Mouse (Mus musculus) thymus, postnatal 4 days (tissue): Measurements from ENCODE around the gene Myo1b.

Experiments
- DNase-seq: peaks from one replicate; pipeline ENCODE4 v3.0.0; 2021

The Myo1b gene

DNA sequence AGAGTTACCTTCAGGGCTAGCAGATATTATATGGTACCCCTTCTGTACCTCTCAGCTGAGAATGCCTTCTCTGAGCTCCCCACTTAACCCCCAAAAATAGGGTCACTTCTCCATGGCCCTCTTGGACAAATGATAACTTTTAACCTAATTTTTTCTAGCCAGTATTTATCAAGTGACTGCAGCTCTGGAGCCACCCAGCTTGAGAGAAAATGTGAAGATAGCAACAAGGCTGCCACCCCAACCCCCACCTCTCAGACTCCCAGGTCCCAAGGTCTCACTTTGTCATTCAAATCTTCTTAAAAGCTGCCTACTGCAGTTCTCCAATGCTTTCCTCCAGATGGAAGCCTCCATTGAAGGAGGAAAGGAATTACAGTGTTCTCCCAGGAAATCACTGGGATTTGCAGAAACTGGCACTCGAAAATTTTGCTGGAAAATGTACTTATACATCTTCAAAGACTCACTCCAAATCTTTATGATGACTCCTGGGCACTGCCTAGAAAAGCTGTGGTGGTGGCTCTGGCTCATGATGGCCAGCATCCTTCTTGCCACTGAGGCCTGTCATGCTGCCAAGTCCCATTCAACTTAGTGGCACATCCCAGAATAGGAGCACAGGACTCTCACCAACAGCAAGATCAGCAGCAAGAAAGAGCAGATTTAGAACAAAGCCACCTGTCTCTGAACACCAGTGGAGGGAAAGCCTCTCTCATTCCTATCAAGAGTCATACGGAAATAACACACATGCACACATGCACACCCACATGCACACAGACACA is 70.4 kb downstream of the Myo1b start:
- no peak for DNase-seq

- no peak for DNase-seq
Observed at GRCm38 (mm10) chr1:51837845-51838623, 77.8 kb downstream of the Myo1b start.

DNA sequence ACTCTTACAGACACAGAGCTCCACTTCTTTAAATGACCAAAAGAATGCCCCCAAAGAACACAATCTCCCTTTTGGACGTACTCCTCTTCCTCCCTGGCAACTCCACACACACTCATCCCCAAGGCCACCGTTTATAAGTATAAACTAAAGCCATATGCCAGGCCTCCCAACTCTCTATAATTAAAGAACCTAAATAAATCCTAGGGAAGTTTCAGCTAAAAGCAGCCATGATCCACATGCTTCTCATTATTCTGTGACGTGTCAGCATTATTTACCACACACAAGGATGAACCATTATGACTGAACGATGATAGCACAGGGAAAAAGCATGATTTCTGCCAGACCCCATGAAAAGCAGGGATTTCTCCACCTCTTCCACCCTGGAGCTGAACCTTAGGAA is 78.6 kb downstream of the Myo1b start:
- DNase-seq: no peak

- DNase-seq: no peak
Observed at GRCm38 (mm10) chr1:51835795-51836194, 80.1 kb downstream of the Myo1b start.

GRCm38 (mm10) chr1:51834072-51834471 is 81.8 kb downstream of the Myo1b start:
- DNase-seq: no peak

DNA sequence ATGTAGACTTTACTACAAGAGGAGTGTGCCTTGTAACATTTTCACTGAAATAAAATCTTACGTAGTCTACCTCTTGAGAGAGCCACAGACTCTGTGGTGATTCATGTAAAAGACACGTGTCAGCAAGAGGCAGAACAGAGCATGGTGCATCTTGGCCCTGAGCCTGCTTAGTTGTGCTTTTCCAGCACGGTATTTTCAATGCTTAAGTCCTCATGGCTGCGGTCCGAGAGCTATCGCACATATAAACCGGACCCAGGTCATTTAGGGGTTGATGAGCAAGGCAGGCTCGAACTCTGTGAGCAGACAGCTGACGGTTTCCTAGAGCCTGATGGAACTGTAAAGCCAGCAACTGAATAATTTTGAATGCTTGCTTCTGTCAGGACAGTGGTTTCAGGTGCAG is 86.5 kb downstream of the Myo1b start:
- DNase-seq: no peak

DNA sequence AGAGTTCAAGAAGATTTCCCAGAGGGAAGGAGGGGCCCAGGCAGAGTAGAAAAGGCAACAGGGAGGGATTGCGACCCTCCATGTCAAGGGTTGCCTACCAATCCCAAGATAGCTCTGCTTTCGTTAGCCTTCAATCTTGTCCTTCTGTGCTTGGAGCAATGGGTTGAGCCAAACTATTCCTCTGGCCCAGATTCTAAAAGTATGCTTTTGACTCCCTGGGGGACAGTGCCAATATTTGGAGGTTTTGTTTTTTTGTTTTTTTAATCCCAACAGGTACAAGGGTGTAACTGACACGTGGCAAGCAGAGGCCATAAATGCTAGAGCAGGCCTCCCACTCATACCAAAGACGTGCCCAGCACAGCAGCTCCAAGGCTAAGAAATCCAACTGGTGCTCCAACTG is 93.3 kb downstream of the Myo1b start:
- DNase-seq: no peak

GRCm38 (mm10) chr1:51821701-51822495 is 94.0 kb downstream of the Myo1b start:
- no peak for DNase-seq

DNA sequence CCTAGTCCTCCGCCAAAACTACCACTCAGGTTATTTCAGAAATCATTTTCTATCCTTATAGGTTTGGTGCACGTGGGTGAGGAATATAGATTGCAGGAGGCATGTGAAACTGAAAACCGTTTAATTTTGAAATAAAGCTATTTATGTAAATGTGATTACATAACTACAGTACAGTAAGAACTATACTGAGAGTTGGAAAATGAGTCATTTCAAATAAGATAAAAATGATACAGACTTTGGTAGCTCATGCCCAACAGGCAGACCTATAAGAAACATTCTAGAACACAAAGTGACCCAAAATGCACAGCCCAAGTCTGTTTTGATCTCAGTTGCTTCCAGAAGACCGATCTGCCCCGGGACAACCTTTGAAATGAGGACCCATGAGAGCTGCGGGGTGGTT is 95.4 kb downstream of the Myo1b start:
- DNase-seq: no peak

DNA sequence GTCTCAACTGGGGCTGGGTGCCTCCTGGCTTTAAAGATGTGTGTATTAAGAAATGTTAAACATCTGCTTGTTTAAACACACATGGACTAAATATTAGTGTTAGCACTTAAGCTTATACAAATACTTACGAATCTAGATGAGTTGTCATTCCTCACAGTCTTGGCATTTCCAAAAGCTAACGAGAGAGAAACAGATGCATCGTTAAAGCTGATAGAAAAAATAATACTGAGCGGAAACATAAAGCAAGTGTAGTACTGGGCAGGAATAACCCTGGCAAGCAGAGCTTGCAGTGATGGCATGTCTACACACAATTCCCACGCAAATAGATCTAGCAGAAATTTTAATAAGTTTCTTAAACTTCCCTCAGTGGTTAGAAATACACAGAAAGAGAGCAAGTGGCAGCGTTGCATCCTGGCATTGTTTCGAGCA is 95.8 kb downstream of the Myo1b start:
- DNase-seq: no peak

DNA sequence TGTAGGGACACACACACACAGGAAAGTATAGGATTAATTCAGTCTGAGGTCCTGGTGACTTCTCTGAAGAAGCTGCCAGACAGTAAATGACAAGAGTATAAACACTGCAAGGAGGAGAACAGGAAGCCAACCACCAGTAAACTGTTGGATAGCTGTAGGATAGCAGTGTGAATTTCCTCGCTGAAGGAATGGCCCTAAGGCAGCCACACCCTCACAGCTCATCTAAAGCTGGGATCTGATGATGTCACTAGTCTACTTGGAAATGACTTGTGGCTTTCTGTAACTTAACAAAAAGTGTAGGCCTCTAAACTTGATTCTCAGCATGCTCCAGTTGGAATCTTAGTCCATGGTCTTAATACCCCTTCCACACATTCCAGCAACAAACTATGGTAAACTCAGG is 100.2 kb downstream of the Myo1b start:
- no peak for DNase-seq

GRCm38 (mm10) chr1:51814854-51815630 is 100.8 kb downstream of the Myo1b start:
- no peak for DNase-seq

GRCm38 (mm10) chr1:51808847-51809246 is 107.0 kb downstream of the Myo1b start:
- DNase-seq: no peak

DNA sequence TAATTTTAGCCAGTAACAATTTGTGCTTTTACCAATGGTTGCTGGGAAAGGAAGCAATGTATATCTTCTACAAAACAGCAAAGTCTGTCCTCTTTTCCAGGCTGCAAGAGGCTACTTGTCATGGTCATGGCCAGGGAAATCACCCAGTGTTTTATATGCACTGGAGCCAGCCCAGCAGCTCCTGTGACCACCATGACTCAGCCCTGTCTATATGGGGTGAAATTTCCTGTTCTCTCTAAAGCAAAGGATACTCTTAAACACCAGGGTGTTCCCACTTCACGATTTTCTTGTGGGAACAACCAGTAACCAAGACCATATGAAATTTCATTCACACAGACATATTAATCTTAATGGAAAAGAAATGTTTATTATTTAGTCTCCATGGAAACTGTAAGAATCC is 107.6 kb downstream of the Myo1b start:
- no peak for DNase-seq

DNA sequence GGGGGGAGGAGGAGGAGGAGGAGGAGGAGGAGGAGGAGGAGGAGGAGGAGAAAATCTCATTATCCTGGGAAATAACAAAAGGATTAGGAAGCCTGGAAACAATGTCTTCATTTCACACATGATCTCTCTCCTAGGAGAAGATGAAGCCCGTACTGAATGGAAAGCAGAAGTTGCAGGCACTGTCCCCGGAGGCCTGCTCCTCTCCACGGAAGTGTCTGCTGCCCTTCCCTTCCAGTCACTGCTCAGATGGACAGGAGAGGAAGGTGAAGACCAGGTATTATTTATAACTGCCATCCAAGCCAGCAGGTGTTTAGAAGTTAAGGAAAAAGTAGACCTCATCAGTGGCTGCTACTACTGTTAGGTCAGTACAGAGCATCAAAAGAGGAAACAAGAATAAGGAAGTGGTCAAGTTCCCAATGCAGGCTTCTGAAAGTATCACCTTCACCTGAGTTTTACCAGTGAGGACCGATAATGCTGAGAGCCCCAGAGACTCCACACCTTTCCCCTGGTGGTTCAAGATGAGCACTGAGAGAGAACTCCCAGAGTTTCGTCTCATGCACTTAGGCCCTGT is 110.7 kb downstream of the Myo1b start:
- no peak for DNase-seq

DNA sequence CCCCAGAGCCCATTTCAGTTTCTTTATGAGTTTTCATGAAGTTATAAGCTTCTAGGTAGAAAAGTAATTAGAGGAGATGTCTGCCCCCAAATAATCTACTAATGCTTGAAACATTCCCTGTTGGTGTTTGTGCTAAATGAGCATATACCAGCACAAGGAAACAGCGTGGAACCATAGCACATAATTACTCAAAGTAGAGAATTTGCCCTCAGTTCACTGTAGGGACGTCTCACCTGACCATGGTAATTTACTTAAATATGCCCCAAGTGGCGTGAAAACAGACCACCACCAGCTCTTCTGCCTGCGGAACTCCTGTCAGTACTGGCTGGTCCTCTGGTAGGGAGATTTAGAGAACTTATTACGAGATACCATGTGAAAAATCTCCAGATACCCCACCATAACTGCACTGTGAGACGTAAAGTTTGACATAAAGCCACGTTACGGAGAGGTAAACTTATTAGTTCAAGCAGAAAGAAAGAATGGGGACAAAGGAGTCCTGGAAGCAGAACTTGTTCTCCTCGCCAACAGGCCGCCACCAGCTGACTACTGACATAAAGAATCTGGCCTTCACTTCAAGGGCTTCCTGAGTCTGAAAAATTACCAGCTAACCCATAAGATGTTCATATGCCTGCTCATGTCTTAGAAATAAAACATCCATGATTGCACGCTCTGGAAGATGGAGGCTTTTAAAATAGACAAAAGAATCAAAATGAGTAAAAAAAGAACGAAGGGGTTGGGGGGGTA is 111.4 kb downstream of the Myo1b start:
- DNase-seq: no peak

GRCm38 (mm10) chr1:51798011-51798471 is 117.8 kb downstream of the Myo1b start:
- DNase-seq: no peak

- no peak for DNase-seq
Observed at GRCm38 (mm10) chr1:51795586-51796309, 120.1 kb downstream of the Myo1b start.

GRCm38 (mm10) chr1:51789269-51789668 is 126.6 kb downstream of the Myo1b start:
- DNase-seq: no peak

- DNase-seq: no peak
Observed at GRCm38 (mm10) chr1:51782091-51782490, 133.8 kb downstream of the Myo1b start.

DNA sequence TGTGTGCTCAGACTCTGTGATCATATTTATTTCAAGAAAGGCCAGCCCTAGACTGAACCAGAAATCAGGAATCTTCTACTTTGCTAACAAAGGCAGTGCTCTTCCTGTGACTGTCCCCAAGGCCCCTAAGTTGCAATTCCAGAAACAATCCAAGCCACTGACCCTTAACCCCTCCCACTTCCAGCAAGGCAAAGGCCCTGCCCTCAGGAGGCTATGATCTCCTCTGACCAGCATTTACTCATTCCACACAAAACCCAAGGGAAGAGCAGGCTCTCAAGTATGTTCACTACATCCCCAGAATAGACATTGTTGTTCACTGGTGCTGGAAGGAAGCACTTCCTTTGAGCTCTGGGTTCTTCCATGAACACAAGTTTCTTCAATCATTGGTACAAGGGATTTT is 135.5 kb downstream of the Myo1b start:
- no peak for DNase-seq
